Mouse (Mus musculus) lung, embryonic 16.5 days (tissue): ENCODE measurements at regions not wholly inside any gene's neighbourhood (a gene's known extent, or its start where the extent isn't known, plus 50 kb on each side); places are given as distances from the start of the nearest gene placed in this dataset.

Experiments used
- ATAC-seq: fragments of 200-750 bp; cut with Nextera tagmentation; 2 replicates; pipeline ENCODE4 v1.8.0; 2017; ENCODE audit warnings: low read depth, mild to moderate bottlenecking, moderate library complexity
- H3K27ac ChIP-seq: fragments of 300-500 bp; sonication (generic); 2 replicates; pipeline ENCODE4 v1.5.1; 2014; ENCODE audit warnings: mild to moderate bottlenecking, control low read depth, low read length
- H3K27me3 ChIP-seq: fragments of 300-500 bp; sonication (generic); 2 replicates; pipeline ENCODE4 v1.6.1; 2014; ENCODE audit warnings: low read depth, low read length, mixed read lengths; ENCODE audit not compliant: control insufficient read depth, insufficient read depth
- H3K36me3 ChIP-seq: fragments of 300-500 bp; sonication (generic); 2 replicates; pipeline ENCODE4 v1.6.1; 2014; ENCODE audit warnings: low read length; ENCODE audit not compliant: control insufficient read depth, insufficient read depth
- H3K4me1 ChIP-seq: fragments of 300-500 bp; sonication (generic); replicated peaks from 2 replicates; pipeline ENCODE4 v1.6.1; 2014; ENCODE audit warnings: low read length, mixed read lengths; ENCODE audit not compliant: control insufficient read depth, insufficient read depth
- H3K4me2 ChIP-seq: fragments of 300-500 bp; sonication (generic); 2 replicates; pipeline ENCODE4 v1.6.1; 2014; ENCODE audit warnings: low read depth, low read length, control low read depth
- H3K4me3 ChIP-seq: fragments of 300-500 bp; sonication (generic); 2 replicates; pipeline ENCODE4 v1.5.1; 2014; ENCODE audit warnings: mild to moderate bottlenecking, low read length, control low read depth
- H3K9ac ChIP-seq: fragments of 300-500 bp; sonication (generic); 2 replicates; pipeline ENCODE4 v1.6.1; 2014; ENCODE audit warnings: low read length, control low read depth
- H3K9me3 ChIP-seq: fragments of 300-500 bp; sonication (generic); 2 replicates; pipeline ENCODE4 v1.6.1; 2016; ENCODE audit warnings: low read length; ENCODE audit not compliant: control insufficient read depth
- WGBS: fragments of 180-500 bp; shearing (Covaris S2); extraction: QIAGEN DNeasy Blood & Tissue Kit; methylation state at CpG from one replicate; pipeline ENCODE4 v1.1.7; 2014; 5-methylcytosine and 5-hydroxymethylcytosine counted together

DNA sequence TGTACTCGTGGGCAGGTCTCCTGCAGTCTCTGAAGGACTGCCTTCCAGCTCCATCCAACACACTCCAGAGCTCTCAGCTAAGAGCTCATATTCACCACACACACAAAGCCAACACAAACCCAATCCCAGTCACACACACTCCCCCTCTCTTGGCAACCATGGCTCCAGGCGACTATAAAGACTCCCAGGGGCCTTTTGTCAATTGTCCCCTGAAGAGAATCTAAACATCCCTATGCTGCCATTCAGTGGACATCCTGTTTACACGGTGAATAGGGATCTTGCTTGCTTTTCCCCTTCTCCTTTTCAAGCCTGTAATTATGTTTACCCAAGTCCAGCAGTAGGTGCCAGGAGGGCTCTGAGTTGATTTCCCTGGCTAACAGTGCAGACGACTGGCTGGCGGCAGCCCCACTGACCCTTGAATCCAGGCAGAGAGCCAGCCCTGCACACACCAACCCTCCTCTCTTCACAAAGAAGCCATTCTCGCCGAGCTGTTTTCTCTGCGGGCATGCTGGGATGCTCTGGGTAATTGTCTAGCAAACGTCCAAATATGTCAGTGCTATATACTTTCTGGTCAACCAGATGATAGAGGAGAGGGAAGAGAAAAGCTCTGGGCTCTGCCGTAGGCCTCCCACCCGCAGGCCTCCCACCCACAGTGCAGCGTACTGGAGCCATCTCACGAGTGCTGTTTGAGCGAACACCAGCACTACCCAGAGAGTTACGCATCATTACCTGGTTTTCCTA, 144.9 kb downstream of the Tbc1d30 start:
- H3K9me3 ChIP-seq = no peaks in the 10 kb centered on the region
- H3K27me3 ChIP-seq = no peaks in the 10 kb centered on the region
- peak; percentile 97 for ATAC-seq
- H3K9ac ChIP-seq = peak overlapping the region; percentile 38; the same call in 1 of the 2 replicates
- peak overlapping the region; percentile 18; the same call in 1 of the 2 replicates for H3K4me2 ChIP-seq
- H3K27ac ChIP-seq = peak overlapping the region; percentile 89
- H3K4me3 ChIP-seq = no peak overlapping the region
- 12% methylated on average over 15 of the region's 15 CpGs for WGBS
- peaks cover 16% of the 10 kb centered on the region for H3K4me1 ChIP-seq
- H3K36me3 ChIP-seq = no peaks in the 10 kb centered on the region

DNA sequence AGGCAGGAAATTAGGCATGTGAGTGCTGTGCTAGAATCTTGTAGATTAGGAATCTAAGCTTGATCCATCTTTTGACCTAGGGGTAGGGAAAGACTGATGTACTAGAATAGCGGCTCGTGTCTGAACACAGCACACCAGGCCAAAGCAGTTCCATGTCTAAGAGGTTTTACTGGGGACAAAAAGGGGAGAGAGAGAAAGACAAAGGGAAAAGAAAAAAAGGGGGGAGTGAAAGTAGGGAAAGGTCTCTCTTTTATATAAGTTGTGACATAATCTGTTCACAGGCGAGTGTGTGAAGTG, 144.4 kb downstream of the Tbc1d30 start:
- Histone ChIP-seq H3K4me2 (peak overlapping the region; percentile 18; the same call in 1 of the 2 replicates), H3K4me1 (peaks cover 16% of the 10 kb centered on the region), H3K9ac (peak overlapping the region; percentile 38; the same call in 1 of the 2 replicates), H3K9me3 (no peaks in the 10 kb centered on the region), H3K4me3 (no peak overlapping the region), H3K36me3 (no peaks in the 10 kb centered on the region), H3K27me3 (no peaks in the 10 kb centered on the region), H3K27ac (peak overlapping the region; percentile 89)
- ATAC-seq = no peak
- 81% methylated on average over 3 of the region's 3 CpGs for WGBS
